Mouse (Mus musculus): ENCODE measurements around the gene Npas2. TPM values are rescaled to one million over a fixed set of nuclear protein-coding genes. Genes with fewer than 3 reads are reported as not detected.

Gene Npas2
- polyA plus RNA-seq, 1 experiment from 2014 or later, result 0.17 TPM

- no peak overlapping the region for H3K4me2 ChIP-seq (ENCODE audit: low read depth)
- H3K9me3 ChIP-seq (ENCODE audit: control insufficient read depth, low read length), result no peaks in the 10 kb centered on the region
- WGBS, result 92% methylated on average over 7 of the region's 7 CpGs
- no peaks in the 10 kb centered on the region for H3K4me1 ChIP-seq (ENCODE audit: control insufficient read depth, insufficient read depth, low read length)
- no peak overlapping the region for H3K9ac ChIP-seq (ENCODE audit: low read length)
- H3K27me3 ChIP-seq (ENCODE audit: control insufficient read depth, insufficient read depth, low read length), result no peaks in the 10 kb centered on the region
- peaks cover under 1% of the 10 kb centered on the region; the same call in 1 of the 2 replicates for H3K36me3 ChIP-seq (ENCODE audit: control insufficient read depth, insufficient read depth, low read length)
- DNase-seq (ENCODE audit: low spot score) (peak; percentile 4), ATAC-seq (ENCODE audit: insufficient read depth, low FRiP score, low TSS enrichment) (no peak)
- H3K4me3 ChIP-seq (ENCODE audit: low read depth, low read length), result no peak overlapping the region
- H3K27ac ChIP-seq (ENCODE audit: low read depth, low read length), result no peak overlapping the region
These were observed 182.6 kb downstream of the Npas2 start for GRCm38 (mm10) chr1:39376121-39376520.

DNA sequence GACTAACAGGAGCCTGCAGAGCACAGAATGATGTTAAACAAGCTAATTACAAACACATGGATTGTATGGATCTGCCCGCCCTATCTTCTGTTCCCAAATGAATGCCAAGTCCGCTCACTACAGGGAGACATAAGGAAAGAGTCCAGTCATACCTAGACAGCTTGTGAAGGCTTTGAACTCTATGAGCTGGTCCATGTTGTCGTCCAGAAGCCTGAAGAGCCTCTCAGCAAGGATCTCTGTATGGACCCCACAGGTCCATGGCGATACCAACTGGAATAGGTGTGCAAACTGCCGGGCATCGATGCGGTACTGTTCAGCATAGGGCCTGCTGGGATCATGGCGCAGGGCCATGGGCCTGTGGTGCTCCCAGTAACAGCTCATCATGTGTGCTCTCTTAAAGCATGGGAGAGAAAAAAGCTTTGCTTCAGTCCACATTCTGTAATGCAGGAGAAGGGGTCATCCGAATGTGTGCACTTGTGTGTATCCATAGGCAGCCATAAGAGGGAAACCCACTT is 183.3 kb downstream of the Npas2 start:
- no peak for ATAC-seq (ENCODE audit: insufficient read depth, low FRiP score, low TSS enrichment)
- Histone ChIP-seq H3K27ac (ENCODE audit: low read depth, low read length) (no peak overlapping the region), H3K4me2 (ENCODE audit: low read depth) (no peak overlapping the region), H3K36me3 (ENCODE audit: control insufficient read depth, insufficient read depth, low read length) (no peaks in the 10 kb centered on the region), H3K4me1 (ENCODE audit: control insufficient read depth, insufficient read depth, low read length) (no peaks in the 10 kb centered on the region), H3K9me3 (ENCODE audit: control insufficient read depth, low read length) (no peaks in the 10 kb centered on the region), H3K4me3 (ENCODE audit: low read depth, low read length) (no peak overlapping the region), H3K27me3 (ENCODE audit: control insufficient read depth, insufficient read depth, low read length) (no peaks in the 10 kb centered on the region), H3K9ac (ENCODE audit: low read length) (no peak overlapping the region)
- 94% methylated on average over 9 of the region's 9 CpGs for WGBS
- DNase-seq (ENCODE audit: low spot score), result peak; percentile 6

- H3K36me3 ChIP-seq (ENCODE audit: control insufficient read depth, insufficient read depth, low read length), result no peaks in the 10 kb centered on the region
- DNase-seq (ENCODE audit: low spot score), result no peak
- no peak overlapping the region for H3K4me3 ChIP-seq (ENCODE audit: low read depth, low read length)
- H3K4me2 ChIP-seq (ENCODE audit: low read depth), result no peak overlapping the region
- H3K27me3 ChIP-seq (ENCODE audit: control insufficient read depth, insufficient read depth, low read length), result no peaks in the 10 kb centered on the region
- H3K27ac ChIP-seq (ENCODE audit: low read depth, low read length), result no peak overlapping the region
- WGBS, result 76% methylated on average over 1 of the region's 1 CpGs
- H3K4me1 ChIP-seq (ENCODE audit: control insufficient read depth, insufficient read depth, low read length), result no peaks in the 10 kb centered on the region
- no peaks in the 10 kb centered on the region for H3K9me3 ChIP-seq (ENCODE audit: control insufficient read depth, low read length)
- ATAC-seq (ENCODE audit: insufficient read depth, low FRiP score, low TSS enrichment), result no peak
- H3K9ac ChIP-seq (ENCODE audit: low read length), result no peak overlapping the region
These were observed 185.0 kb downstream of the Npas2 start for GRCm38 (mm10) chr1:39378540-39378939.

GRCm38 (mm10) chr1:39379021-39379420 is 185.5 kb downstream of the Npas2 start:
- no peak for ATAC-seq (ENCODE audit: insufficient read depth, low FRiP score, low TSS enrichment)
- no peak for DNase-seq (ENCODE audit: low spot score)
- WGBS, result 76% methylated on average over 5 of the region's 5 CpGs

GRCm38 (mm10) chr1:39381017-39381416 is 187.5 kb downstream of the Npas2 start:
- 82% methylated on average over 9 of the region's 9 CpGs for WGBS
- Histone ChIP-seq H3K9ac (ENCODE audit: low read length) (no peak overlapping the region), H3K4me3 (ENCODE audit: low read depth, low read length) (no peak overlapping the region), H3K27ac (ENCODE audit: low read depth, low read length) (no peak overlapping the region), H3K4me2 (ENCODE audit: low read depth) (no peak overlapping the region), H3K4me1 (ENCODE audit: control insufficient read depth, insufficient read depth, low read length) (no peaks in the 10 kb centered on the region), H3K27me3 (ENCODE audit: control insufficient read depth, insufficient read depth, low read length) (no peaks in the 10 kb centered on the region), H3K36me3 (ENCODE audit: control insufficient read depth, insufficient read depth, low read length) (no peaks in the 10 kb centered on the region), H3K9me3 (ENCODE audit: control insufficient read depth, low read length) (no peaks in the 10 kb centered on the region)
- ATAC-seq (ENCODE audit: insufficient read depth, low FRiP score, low TSS enrichment) (no peak), DNase-seq (ENCODE audit: low spot score) (no peak)

More at GRCm38 (mm10) chr1:39379021-39379420, 185.5 kb downstream of the Npas2 start:
- Histone ChIP-seq H3K4me2 (ENCODE audit: low read depth) (no peak overlapping the region), H3K4me3 (ENCODE audit: low read depth, low read length) (no peak overlapping the region), H3K4me1 (ENCODE audit: control insufficient read depth, insufficient read depth, low read length) (no peaks in the 10 kb centered on the region), H3K27me3 (ENCODE audit: control insufficient read depth, insufficient read depth, low read length) (no peaks in the 10 kb centered on the region), H3K27ac (ENCODE audit: low read depth, low read length) (no peak overlapping the region), H3K36me3 (ENCODE audit: control insufficient read depth, insufficient read depth, low read length) (no peaks in the 10 kb centered on the region), H3K9me3 (ENCODE audit: control insufficient read depth, low read length) (no peaks in the 10 kb centered on the region), H3K9ac (ENCODE audit: low read length) (no peak overlapping the region)

- no peak for DNase-seq (ENCODE audit: low spot score)
- Histone ChIP-seq H3K36me3 (ENCODE audit: control insufficient read depth, insufficient read depth, low read length) (no peaks in the 10 kb centered on the region), H3K4me1 (ENCODE audit: control insufficient read depth, insufficient read depth, low read length) (no peaks in the 10 kb centered on the region), H3K9me3 (ENCODE audit: control insufficient read depth, low read length) (no peaks in the 10 kb centered on the region), H3K9ac (ENCODE audit: low read length) (no peak overlapping the region), H3K27ac (ENCODE audit: low read depth, low read length) (no peak overlapping the region), H3K4me2 (ENCODE audit: low read depth) (no peak overlapping the region), H3K27me3 (ENCODE audit: control insufficient read depth, insufficient read depth, low read length) (no peaks in the 10 kb centered on the region), H3K4me3 (ENCODE audit: low read depth, low read length) (no peak overlapping the region)
- no peak for ATAC-seq (ENCODE audit: insufficient read depth, low FRiP score, low TSS enrichment)
- WGBS, result 84% methylated on average over 9 of the region's 9 CpGs
These were observed 191.4 kb downstream of the Npas2 start for GRCm38 (mm10) chr1:39384914-39385313.

GRCm38 (mm10) chr1:39386456-39386855 is 192.9 kb downstream of the Npas2 start:
- no peak for DNase-seq (ENCODE audit: low spot score)
- no peak overlapping the region for H3K4me2 ChIP-seq (ENCODE audit: low read depth)
- H3K9me3 ChIP-seq (ENCODE audit: control insufficient read depth, low read length), result no peaks in the 10 kb centered on the region
- WGBS, result 75% methylated on average over 3 of the region's 3 CpGs
- no peak overlapping the region for H3K4me3 ChIP-seq (ENCODE audit: low read depth, low read length)
- no peak for ATAC-seq (ENCODE audit: insufficient read depth, low FRiP score, low TSS enrichment)
- no peaks in the 10 kb centered on the region for H3K36me3 ChIP-seq (ENCODE audit: control insufficient read depth, insufficient read depth, low read length)
- no peaks in the 10 kb centered on the region for H3K27me3 ChIP-seq (ENCODE audit: control insufficient read depth, insufficient read depth, low read length)
- no peaks in the 10 kb centered on the region for H3K4me1 ChIP-seq (ENCODE audit: control insufficient read depth, insufficient read depth, low read length)
- no peak overlapping the region for H3K9ac ChIP-seq (ENCODE audit: low read length)
- no peak overlapping the region for H3K27ac ChIP-seq (ENCODE audit: low read depth, low read length)

GRCm38 (mm10) chr1:39387497-39387896 is 194.0 kb downstream of the Npas2 start:
- H3K27ac ChIP-seq (ENCODE audit: low read depth, low read length), result no peak overlapping the region
- 90% methylated on average over 4 of the region's 4 CpGs for WGBS
- no peak overlapping the region for H3K9ac ChIP-seq (ENCODE audit: low read length)
- H3K36me3 ChIP-seq (ENCODE audit: control insufficient read depth, insufficient read depth, low read length), result no peaks in the 10 kb centered on the region
- DNase-seq (ENCODE audit: low spot score) (no peak), ATAC-seq (ENCODE audit: insufficient read depth, low FRiP score, low TSS enrichment) (no peak)
- no peaks in the 10 kb centered on the region for H3K27me3 ChIP-seq (ENCODE audit: control insufficient read depth, insufficient read depth, low read length)
- no peaks in the 10 kb centered on the region for H3K4me1 ChIP-seq (ENCODE audit: control insufficient read depth, insufficient read depth, low read length)
- no peak overlapping the region for H3K4me3 ChIP-seq (ENCODE audit: low read depth, low read length)
- H3K4me2 ChIP-seq (ENCODE audit: low read depth), result no peak overlapping the region
- H3K9me3 ChIP-seq (ENCODE audit: control insufficient read depth, low read length), result no peaks in the 10 kb centered on the region

- no peak overlapping the region for H3K9ac ChIP-seq (ENCODE audit: low read length)
- WGBS, result 86% methylated on average over 2 of the region's 2 CpGs
- no peaks in the 10 kb centered on the region for H3K9me3 ChIP-seq (ENCODE audit: control insufficient read depth, low read length)
- H3K27me3 ChIP-seq (ENCODE audit: control insufficient read depth, insufficient read depth, low read length), result no peaks in the 10 kb centered on the region
- H3K4me2 ChIP-seq (ENCODE audit: low read depth), result no peak overlapping the region
- H3K27ac ChIP-seq (ENCODE audit: low read depth, low read length), result no peak overlapping the region
- ATAC-seq (ENCODE audit: insufficient read depth, low FRiP score, low TSS enrichment) (no peak), DNase-seq (ENCODE audit: low spot score) (no peak)
- no peaks in the 10 kb centered on the region for H3K4me1 ChIP-seq (ENCODE audit: control insufficient read depth, insufficient read depth, low read length)
- no peaks in the 10 kb centered on the region for H3K36me3 ChIP-seq (ENCODE audit: control insufficient read depth, insufficient read depth, low read length)
- H3K4me3 ChIP-seq (ENCODE audit: low read depth, low read length), result no peak overlapping the region
These were observed 194.6 kb downstream of the Npas2 start for GRCm38 (mm10) chr1:39388163-39388562.

All from neural tube, embryonic 11.5 days (tissue).